Mouse (Mus musculus): ENCODE measurements around the gene Usp15.

- no peak for TF ChIP-seq POLR2A (IDR thresholded peaks at IDR 0.05; ENCODE audit: control insufficient read depth, extremely low read depth, insufficient read depth, low read length, poor library complexity)
- no peak for TF ChIP-seq CTCF (IDR thresholded peaks at IDR 0.05; ENCODE audit: borderline replicate concordance, control insufficient read depth, extremely low read depth, insufficient read depth, low read length, poor library complexity)
Observed at GRCm38 (mm10) chr10:123086847-123087246, 109.9 kb downstream of the Usp15 start.
